Mouse (Mus musculus) c-Kit-positive CD71-positive TER-119-negative erythroid progenitor cells, embryonic 14.5 days (primary cell): ENCODE measurements around the gene Prf1.

Experiments used
- DNase-seq: peaks from one replicate; pipeline ENCODE4 v3.0.0-alpha.2; 2013; ENCODE audit warnings: low read depth

Prf1 gene

GRCm38 (mm10) chr10:61297477-61297876, at the start of gene Prf1:
TSS of gene Prf1 (plus strand) at chr10:61297833.
- no peak for DNase-seq

GRCm38 (mm10) chr10:61248596-61249114, 49.0 kb upstream of the Prf1 start:
- DNase-seq = no peak

GRCm38 (mm10) chr10:61249951-61250350, 47.7 kb upstream of the Prf1 start:
- no peak for DNase-seq

GRCm38 (mm10) chr10:61254761-61255160, 42.9 kb upstream of the Prf1 start:
- DNase-seq = no peak

- DNase-seq = no peak
Observed at GRCm38 (mm10) chr10:61255190-61255589, 42.4 kb upstream of the Prf1 start.

- no peak for DNase-seq
Observed at GRCm38 (mm10) chr10:61256665-61257064, 41.0 kb upstream of the Prf1 start.

GRCm38 (mm10) chr10:61258131-61258530, 39.5 kb upstream of the Prf1 start:
- DNase-seq = no peak

- DNase-seq = no peak
Observed at GRCm38 (mm10) chr10:61261229-61262156, 36.1 kb upstream of the Prf1 start.

- DNase-seq = no peak
Observed at GRCm38 (mm10) chr10:61263606-61264005, 34.0 kb upstream of the Prf1 start.

GRCm38 (mm10) chr10:61267378-61267777, 30.3 kb upstream of the Prf1 start:
- no peak for DNase-seq

- DNase-seq = no peak
Observed at GRCm38 (mm10) chr10:61272089-61272626, 25.5 kb upstream of the Prf1 start.

- DNase-seq = no peak
Observed at GRCm38 (mm10) chr10:61272631-61273030, 25.0 kb upstream of the Prf1 start.

GRCm38 (mm10) chr10:61273081-61273843, 24.4 kb upstream of the Prf1 start, which contains the start of gene Adamts14:
TSS of gene Adamts14 (minus strand) at chr10:61273438.
- no peak for DNase-seq

GRCm38 (mm10) chr10:61273844-61274215, 23.8 kb upstream of the Prf1 start:
- no peak for DNase-seq

- DNase-seq = no peak
Observed at GRCm38 (mm10) chr10:61274532-61274931, 23.1 kb upstream of the Prf1 start.

GRCm38 (mm10) chr10:61275669-61276110, 21.9 kb upstream of the Prf1 start:
- DNase-seq = peak; percentile 9

GRCm38 (mm10) chr10:61277051-61277450, 20.6 kb upstream of the Prf1 start:
- no peak for DNase-seq

- DNase-seq = no peak
Observed at GRCm38 (mm10) chr10:61277918-61278674, 19.5 kb upstream of the Prf1 start.

GRCm38 (mm10) chr10:61281115-61281514, 16.5 kb upstream of the Prf1 start:
- no peak for DNase-seq

- DNase-seq = no peak
Observed at GRCm38 (mm10) chr10:61284309-61284708, 13.3 kb upstream of the Prf1 start.

- no peak for DNase-seq
Observed at GRCm38 (mm10) chr10:61285271-61285670, 12.4 kb upstream of the Prf1 start.

GRCm38 (mm10) chr10:61286246-61286645, 11.4 kb upstream of the Prf1 start:
- DNase-seq = no peak
